Mouse (Mus musculus): ENCODE results near the gene Cfap45.

Gene Cfap45

DNA sequence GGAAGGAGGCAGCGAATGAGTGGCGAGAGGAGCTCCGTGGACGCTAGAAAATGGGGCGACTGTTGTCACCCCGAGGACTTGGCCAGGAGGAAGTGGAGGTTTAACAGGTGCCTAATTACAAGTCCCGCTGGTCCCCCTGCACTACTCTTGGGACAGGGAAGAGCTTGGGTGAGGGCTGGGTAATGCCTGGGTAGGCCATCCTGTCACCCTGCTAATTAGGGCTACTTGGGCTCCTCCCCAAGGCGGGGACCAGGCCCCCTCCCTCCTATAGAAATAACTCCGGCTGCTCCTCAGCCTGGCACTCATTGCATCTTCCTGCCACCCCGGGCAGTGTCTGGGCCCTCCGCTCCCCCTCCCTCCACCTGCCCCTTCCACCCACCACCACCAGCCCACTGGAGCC, 35.0 kb downstream of the Cfap45 start, which contains the start of gene Vsig8:
Gene Vsig8, plus strand, starts transcription at position 301 of the 400 bp plus-strand sequence.
- DNase-seq (ENCODE audit: extremely low spot score, low spot score): no peak

- DNase-seq (ENCODE audit: extremely low spot score, low spot score): peak; percentile 85
Observed at GRCm38 (mm10) chr1:172562641-172563464, 42.3 kb downstream of the Cfap45 start.

- DNase-seq (ENCODE audit: extremely low spot score, low spot score): no peak
Observed at GRCm38 (mm10) chr1:172563465-172563828, 42.8 kb downstream of the Cfap45 start.

DNA sequence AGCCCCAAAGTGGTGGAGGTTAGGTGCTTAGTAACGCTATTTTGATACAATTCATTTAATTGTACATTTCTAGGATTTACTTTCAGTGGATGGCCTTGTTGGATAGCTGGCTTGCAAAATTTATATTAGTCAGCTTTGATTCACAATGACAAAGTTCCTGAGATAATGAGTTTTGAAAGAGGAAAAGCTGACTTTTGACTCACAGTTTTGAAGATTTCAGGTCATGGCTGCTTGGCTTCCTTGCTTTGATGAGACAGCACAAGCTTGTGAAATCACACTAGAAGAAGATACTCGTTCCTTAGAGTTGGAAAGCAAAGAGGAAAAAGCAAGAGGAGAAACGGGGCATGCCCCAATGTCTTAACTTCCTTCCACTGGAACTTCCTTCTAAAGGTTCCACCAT, 45.5 kb downstream of the Cfap45 start:
- no peak for DNase-seq (ENCODE audit: extremely low spot score, low spot score)

DNA sequence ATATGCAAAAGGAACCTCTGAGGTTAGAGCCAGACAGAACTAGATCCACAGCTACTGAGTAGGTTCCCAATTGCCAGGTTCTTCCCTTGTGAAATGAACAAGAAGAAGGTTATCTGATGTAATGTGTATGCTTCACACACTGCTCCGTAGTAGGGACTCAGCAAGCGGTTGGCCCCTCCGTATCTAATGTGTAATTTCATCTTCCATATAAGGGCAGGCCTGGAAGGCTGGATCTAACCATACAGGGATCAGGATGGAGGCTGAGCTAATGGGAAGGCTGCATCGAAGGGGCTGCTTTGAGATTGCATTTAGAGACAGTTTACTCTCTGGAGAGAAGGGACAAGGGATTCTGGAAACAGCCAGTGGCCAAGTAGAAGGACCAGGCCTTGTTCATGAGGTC, 47.2 kb downstream of the Cfap45 start:
- no peak for DNase-seq (ENCODE audit: extremely low spot score, low spot score)

DNA sequence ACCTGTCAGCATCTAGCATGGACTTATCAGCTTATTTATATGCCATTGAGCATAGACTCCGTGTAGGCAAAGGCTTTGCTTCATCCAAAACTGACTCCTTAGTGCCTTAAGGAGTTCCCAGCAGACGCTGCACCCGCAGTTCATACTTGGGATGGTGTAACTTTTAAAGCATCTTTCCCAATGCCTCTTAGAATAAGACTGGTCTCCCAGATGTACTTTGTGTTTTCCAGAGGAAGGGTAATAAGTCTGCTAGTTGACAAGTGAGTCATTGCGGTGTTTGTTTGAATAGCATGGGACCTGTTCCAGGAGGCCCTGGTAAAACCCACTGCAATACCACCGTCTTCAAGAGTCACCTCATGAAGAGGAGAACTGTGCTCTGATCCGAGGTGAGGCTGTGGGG, 59.5 kb downstream of the Cfap45 start:
- no peak for DNase-seq (ENCODE audit: extremely low spot score, low spot score)

DNA sequence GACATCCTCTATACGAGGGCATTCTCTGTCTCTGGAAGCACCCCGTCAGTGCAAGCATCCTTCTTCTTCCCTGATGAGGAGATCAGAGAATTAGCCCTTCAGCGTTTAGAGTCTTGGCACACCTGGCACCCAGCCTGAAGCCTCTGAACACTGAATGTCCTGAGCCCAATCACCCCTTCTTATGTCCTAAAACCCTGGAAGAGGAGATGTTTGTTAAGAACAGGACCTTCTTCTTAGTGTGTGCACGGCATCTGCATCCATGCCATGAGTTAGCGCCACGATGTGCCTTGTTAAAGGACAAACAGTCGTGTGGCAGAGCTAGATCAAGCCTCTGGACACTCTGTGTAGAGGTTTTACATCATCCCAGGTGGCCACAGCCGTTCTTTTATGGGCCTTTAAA, 61.8 kb downstream of the Cfap45 start:
- no peak for DNase-seq (ENCODE audit: extremely low spot score, low spot score)

GRCm38 (mm10) chr1:172584271-172584670, 63.7 kb downstream of the Cfap45 start:
- no peak for DNase-seq (ENCODE audit: extremely low spot score, low spot score)

GRCm38 (mm10) chr1:172585026-172585425, 64.4 kb downstream of the Cfap45 start:
- DNase-seq (ENCODE audit: extremely low spot score, low spot score): no peak

GRCm38 (mm10) chr1:172585612-172586567, 65.3 kb downstream of the Cfap45 start:
- DNase-seq (ENCODE audit: extremely low spot score, low spot score): no peak

GRCm38 (mm10) chr1:172590385-172590784, 69.8 kb downstream of the Cfap45 start, which contains the start of gene Slamf8:
Gene Slamf8 (minus strand): TSS chr1:172590568.
- no peak for DNase-seq (ENCODE audit: extremely low spot score, low spot score)

DNA sequence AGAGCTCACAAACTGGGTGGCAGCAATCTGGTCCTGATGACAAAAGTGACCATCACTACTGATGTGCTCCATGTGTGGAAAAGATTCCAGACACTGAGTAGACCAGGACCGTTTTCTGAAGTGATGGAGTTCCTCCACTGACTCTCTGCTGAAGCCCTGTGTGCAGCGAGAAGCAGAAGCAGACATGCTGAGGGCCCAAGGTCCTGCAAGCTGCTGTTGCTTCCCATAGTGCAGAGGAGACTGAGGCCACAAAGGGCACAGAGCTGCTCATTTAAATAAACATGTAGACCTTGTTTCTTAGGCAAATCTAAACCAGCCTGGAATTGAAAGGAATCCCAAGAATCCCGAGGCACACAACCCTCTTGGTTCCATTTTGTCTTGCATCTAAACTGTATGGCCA, 72.7 kb downstream of the Cfap45 start:
- DNase-seq (ENCODE audit: extremely low spot score, low spot score): no peak

DNA sequence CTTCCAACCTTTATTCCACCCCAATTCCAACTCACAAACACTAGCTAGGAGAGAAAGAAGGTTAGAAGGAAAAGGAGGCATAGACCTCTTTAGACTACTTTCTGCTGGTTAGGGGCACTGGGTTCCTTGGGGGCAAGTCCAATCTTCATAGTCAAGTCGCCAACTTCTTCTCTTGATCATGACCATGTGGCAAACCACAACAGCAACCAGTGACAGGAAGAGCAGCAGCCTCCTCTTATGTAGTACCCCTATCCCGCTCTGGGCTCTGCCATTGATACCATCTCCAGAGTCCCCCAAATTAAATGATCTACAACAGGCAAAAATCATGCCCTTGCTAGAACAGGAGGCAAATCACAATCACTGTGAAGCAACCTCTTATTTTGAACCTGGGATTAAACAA, 73.4 kb downstream of the Cfap45 start:
- DNase-seq (ENCODE audit: extremely low spot score, low spot score): no peak

DNA sequence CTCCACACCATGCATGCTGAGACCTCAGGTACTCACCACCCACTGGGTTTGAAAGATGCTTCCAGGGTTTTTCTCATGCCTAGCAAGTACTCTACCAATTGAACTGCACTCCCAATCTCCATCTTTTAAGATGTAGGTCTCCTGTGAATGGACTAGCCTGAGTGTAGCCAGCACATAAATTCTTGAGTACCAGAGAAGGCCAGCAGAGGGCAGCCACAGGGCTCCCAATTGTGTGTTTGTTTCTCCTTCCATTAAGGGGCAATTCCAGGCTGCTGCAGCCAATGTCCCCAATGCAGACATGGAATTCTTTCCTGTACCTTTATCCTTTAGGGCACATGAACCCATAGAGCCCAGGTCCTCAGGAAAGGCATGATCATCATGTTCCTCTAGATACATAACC, 73.9 kb downstream of the Cfap45 start:
- DNase-seq (ENCODE audit: extremely low spot score, low spot score): peak; percentile 65
